Mouse (Mus musculus): ENCODE measurements at regions not wholly inside any gene's neighbourhood (a gene's known extent, or its start where the extent isn't known, plus 50 kb on each side); places are given as distances from the start of the nearest gene placed in this dataset.
A peak's percentile ranks its signal among the peaks of the same experiment; 100 is the strongest.
"Not testable (repeated sequence)": the region's sequence is repeated elsewhere in the genome, so short reads cannot be mapped to it uniquely, and the experiment has no call there.

- TF ChIP-seq POLR2A (IDR thresholded peaks at IDR 0.05; ENCODE audit: low read depth, low read length) (no peak), CTCF (IDR thresholded peaks at IDR 0.05; ENCODE audit: extremely low read depth, insufficient read depth, insufficient read length, insufficient replicate concordance) (no peak)
- Histone ChIP-seq H3K27ac (ENCODE audit: insufficient read depth, low read length) (no peak overlapping the region), H3K4me1 (ENCODE audit: control insufficient read depth, insufficient read depth, insufficient read length) (no peaks in the 10 kb centered on the region), H3K4me3 (ENCODE audit: extremely low read depth, insufficient read depth, insufficient read length) (no peak overlapping the region), H3K36me3 (ENCODE audit: control insufficient read depth, insufficient read depth, low read length) (no peaks in the 10 kb centered on the region), H3K27me3 (ENCODE audit: control insufficient read depth, insufficient read depth, low read length) (no peaks in the 10 kb centered on the region)
- no peak for DNase-seq (ENCODE audit: low read depth in 1 of 2, low spot score in 2 of 2)
- 87% methylated on average over 7 of the region's 7 CpGs for WGBS
Measured at GRCm38 (mm10) chr4:6600766-6601367, 1638.0 kb downstream of the Car8 start.

GRCm38 (mm10) chr4:6596321-6596720, 1642.5 kb downstream of the Car8 start:
- WGBS = 88% methylated on average over 1 of the region's 1 CpGs

GRCm38 (mm10) chr4:6592890-6593289, 1646.0 kb downstream of the Car8 start:
- DNase-seq (ENCODE audit: low read depth in 1 of 2, low spot score in 2 of 2); H3K4me3 ChIP-seq (ENCODE audit: extremely low read depth, insufficient read depth, insufficient read length); H3K27me3 ChIP-seq (ENCODE audit: control insufficient read depth, insufficient read depth, low read length); H3K4me1 ChIP-seq (ENCODE audit: control insufficient read depth, insufficient read depth, insufficient read length); H3K27ac ChIP-seq (ENCODE audit: insufficient read depth, low read length); H3K36me3 ChIP-seq (ENCODE audit: control insufficient read depth, insufficient read depth, low read length): not testable (repeated sequence)
- 78% methylated on average over 3 of the region's 3 CpGs for WGBS

More at GRCm38 (mm10) chr4:6596321-6596720, 1642.5 kb downstream of the Car8 start:
- no peaks in the 10 kb centered on the region for H3K4me1 ChIP-seq (ENCODE audit: control insufficient read depth, insufficient read depth, insufficient read length)
- DNase-seq (ENCODE audit: low read depth in 1 of 2, low spot score in 2 of 2) = no peak
- TF ChIP-seq CTCF (IDR thresholded peaks at IDR 0.05; ENCODE audit: extremely low read depth, insufficient read depth, insufficient read length, insufficient replicate concordance) = no peak
- no peak for TF ChIP-seq POLR2A (IDR thresholded peaks at IDR 0.05; ENCODE audit: low read depth, low read length)
- H3K36me3 ChIP-seq (ENCODE audit: control insufficient read depth, insufficient read depth, low read length) = no peaks in the 10 kb centered on the region
- H3K27me3 ChIP-seq (ENCODE audit: control insufficient read depth, insufficient read depth, low read length) = no peaks in the 10 kb centered on the region
- no peak overlapping the region for H3K27ac ChIP-seq (ENCODE audit: insufficient read depth, low read length)
- H3K4me3 ChIP-seq (ENCODE audit: extremely low read depth, insufficient read depth, insufficient read length) = no peak overlapping the region

GRCm38 (mm10) chr4:6561604-6562357, 1677.1 kb downstream of the Car8 start:
- Histone ChIP-seq H3K36me3 (ENCODE audit: control insufficient read depth, insufficient read depth, low read length) (no peaks in the 10 kb centered on the region), H3K4me3 (ENCODE audit: extremely low read depth, insufficient read depth, insufficient read length) (no peak overlapping the region), H3K4me1 (ENCODE audit: control insufficient read depth, insufficient read depth, insufficient read length) (no peaks in the 10 kb centered on the region), H3K27ac (ENCODE audit: insufficient read depth, low read length) (no peak overlapping the region), H3K27me3 (ENCODE audit: control insufficient read depth, insufficient read depth, low read length) (no peaks in the 10 kb centered on the region)
- peak in 1 of 2 experiments; percentile 14 for DNase-seq (ENCODE audit: low read depth in 1 of 2, low spot score in 2 of 2)
- 46% methylated on average over 11 of the region's 11 CpGs for WGBS
- TF ChIP-seq POLR2A (IDR thresholded peaks at IDR 0.05; ENCODE audit: low read depth, low read length) (no peak), CTCF (IDR thresholded peaks at IDR 0.05; ENCODE audit: extremely low read depth, insufficient read depth, insufficient read length, insufficient replicate concordance) (peak; percentile 47; the same call in 1 of the 2 replicates)

GRCm38 (mm10) chr4:6539626-6540025, 1699.2 kb downstream of the Car8 start:
- no peaks in the 10 kb centered on the region for H3K36me3 ChIP-seq (ENCODE audit: control insufficient read depth, insufficient read depth, low read length)
- no peak overlapping the region for H3K27ac ChIP-seq (ENCODE audit: insufficient read depth, low read length)
- TF ChIP-seq CTCF (IDR thresholded peaks at IDR 0.05; ENCODE audit: extremely low read depth, insufficient read depth, insufficient read length, insufficient replicate concordance) = no peak
- TF ChIP-seq POLR2A (IDR thresholded peaks at IDR 0.05; ENCODE audit: low read depth, low read length) = no peak
- no peaks in the 10 kb centered on the region for H3K4me1 ChIP-seq (ENCODE audit: control insufficient read depth, insufficient read depth, insufficient read length)
- no peak overlapping the region for H3K4me3 ChIP-seq (ENCODE audit: extremely low read depth, insufficient read depth, insufficient read length)
- no peak for DNase-seq (ENCODE audit: low read depth in 1 of 2, low spot score in 2 of 2)
- no peaks in the 10 kb centered on the region for H3K27me3 ChIP-seq (ENCODE audit: control insufficient read depth, insufficient read depth, low read length)
- WGBS = 94% methylated on average over 5 of the region's 5 CpGs

GRCm38 (mm10) chr4:6532441-6532840, 1706.4 kb downstream of the Car8 start:
- no peak for TF ChIP-seq CTCF (IDR thresholded peaks at IDR 0.05; ENCODE audit: extremely low read depth, insufficient read depth, insufficient read length, insufficient replicate concordance)
- no peak for TF ChIP-seq POLR2A (IDR thresholded peaks at IDR 0.05; ENCODE audit: low read depth, low read length)
- H3K4me3 ChIP-seq (ENCODE audit: extremely low read depth, insufficient read depth, insufficient read length) = no peak overlapping the region
- 89% methylated on average over 1 of the region's 1 CpGs for WGBS
- H3K27me3 ChIP-seq (ENCODE audit: control insufficient read depth, insufficient read depth, low read length) = no peaks in the 10 kb centered on the region
- H3K27ac ChIP-seq (ENCODE audit: insufficient read depth, low read length) = no peak overlapping the region
- H3K36me3 ChIP-seq (ENCODE audit: control insufficient read depth, insufficient read depth, low read length) = no peaks in the 10 kb centered on the region
- no peaks in the 10 kb centered on the region for H3K4me1 ChIP-seq (ENCODE audit: control insufficient read depth, insufficient read depth, insufficient read length)
- DNase-seq (ENCODE audit: low read depth in 1 of 2, low spot score in 2 of 2) = no peak

GRCm38 (mm10) chr4:6517626-6518025, 1721.2 kb downstream of the Car8 start:
- no peak for DNase-seq (ENCODE audit: low read depth in 1 of 2, low spot score in 2 of 2)
- H3K27me3 ChIP-seq (ENCODE audit: control insufficient read depth, insufficient read depth, low read length) = no peaks in the 10 kb centered on the region
- H3K4me3 ChIP-seq (ENCODE audit: extremely low read depth, insufficient read depth, insufficient read length) = no peak overlapping the region
- no peaks in the 10 kb centered on the region for H3K36me3 ChIP-seq (ENCODE audit: control insufficient read depth, insufficient read depth, low read length)
- WGBS = 71% methylated on average over 1 of the region's 1 CpGs
- H3K27ac ChIP-seq (ENCODE audit: insufficient read depth, low read length) = no peak overlapping the region
- H3K4me1 ChIP-seq (ENCODE audit: control insufficient read depth, insufficient read depth, insufficient read length) = no peaks in the 10 kb centered on the region
- TF ChIP-seq CTCF (IDR thresholded peaks at IDR 0.05; ENCODE audit: extremely low read depth, insufficient read depth, insufficient read length, insufficient replicate concordance) (no peak), POLR2A (IDR thresholded peaks at IDR 0.05; ENCODE audit: low read depth, low read length) (no peak)
